Mouse (Mus musculus) layer of hippocampus, adult 8-10 months (tissue): Measurements from ENCODE around the gene Pax8. TPM values are rescaled to one million over a fixed set of nuclear protein-coding genes. Genes with fewer than 3 reads are reported as not detected.

Source experiments
- DNase-seq, 2 experiments: peaks; one replicate each; pipeline ENCODE4 v3.0.0; 2022; ENCODE audit warnings: low spot score in 2 of 2
- total RNA-seq, 4 experiments: library from RNA; stranded (reverse); gene quantifications; 2 replicates each; pipeline ENCODE4 v1.2.4; 2022

The Pax8 gene
- total RNA-seq, 4 experiments from 2014 or later = not detected

GRCm38 (mm10) chr2:24467156-24467555 lies 8.2 kb downstream of the Pax8 start:
- DNase-seq = no peak

GRCm38 (mm10) chr2:24460808-24461127 lies 14.6 kb downstream of the Pax8 start:
- DNase-seq = no peak

- no peak for DNase-seq
Observed at GRCm38 (mm10) chr2:24460112-24460807, 15.1 kb downstream of the Pax8 start.

- DNase-seq = no peak
Observed at GRCm38 (mm10) chr2:24456841-24457240, 18.6 kb downstream of the Pax8 start.

GRCm38 (mm10) chr2:24455057-24455855 lies 20.1 kb downstream of the Pax8 start:
- no peak for DNase-seq

- DNase-seq = no peak
Observed at GRCm38 (mm10) chr2:24454429-24455011, 20.9 kb downstream of the Pax8 start.

GRCm38 (mm10) chr2:24453206-24453605 lies 22.2 kb downstream of the Pax8 start:
- no peak for DNase-seq

GRCm38 (mm10) chr2:24449111-24449510 lies 26.3 kb downstream of the Pax8 start:
- no peak for DNase-seq

GRCm38 (mm10) chr2:24443256-24443790 lies 32.1 kb downstream of the Pax8 start:
- DNase-seq = no peak

- DNase-seq = no peak
Observed at GRCm38 (mm10) chr2:24442303-24442925, 33.0 kb downstream of the Pax8 start.

GRCm38 (mm10) chr2:24441899-24442298 lies 33.5 kb downstream of the Pax8 start:
- no peak for DNase-seq

- DNase-seq = no peak
Observed at GRCm38 (mm10) chr2:24440056-24440455, 35.3 kb downstream of the Pax8 start.

GRCm38 (mm10) chr2:24435699-24436098 lies 39.7 kb downstream of the Pax8 start:
- DNase-seq = no peak

GRCm38 (mm10) chr2:24434670-24435069 lies 40.7 kb downstream of the Pax8 start:
- DNase-seq = no peak

- no peak for DNase-seq
Observed at GRCm38 (mm10) chr2:24429806-24430205, 45.6 kb downstream of the Pax8 start.

GRCm38 (mm10) chr2:24427866-24428675 lies 47.3 kb downstream of the Pax8 start:
- no peak for DNase-seq

GRCm38 (mm10) chr2:24425630-24426029 lies 49.8 kb downstream of the Pax8 start:
- DNase-seq = no peak

GRCm38 (mm10) chr2:24422815-24423214 lies 52.6 kb downstream of the Pax8 start:
- no peak for DNase-seq

- DNase-seq = no peak
Observed at GRCm38 (mm10) chr2:24421211-24421863, 54.1 kb downstream of the Pax8 start.

- no peak for DNase-seq
Observed at GRCm38 (mm10) chr2:24417564-24417963, 57.8 kb downstream of the Pax8 start.
